Mouse (Mus musculus): ENCODE results near the gene Mgmt. TPM values are rescaled to one million over a fixed set of nuclear protein-coding genes. Genes with fewer than 3 reads are reported as not detected.

Gene Mgmt
- polyA plus RNA-seq, 1 experiment from 2014 or later, result 1.3 TPM

- WGBS, result 79% methylated on average over 5 of the region's 5 CpGs
- ATAC-seq (ENCODE audit: low FRiP score), result no peak
- H3K4me1 ChIP-seq, result no peaks in the 10 kb centered on the region
- H3K4me3 ChIP-seq (replicated peaks), result no peak overlapping the region
- H3K36me3 ChIP-seq, result no peaks in the 10 kb centered on the region
- no peak overlapping the region for H3K9ac ChIP-seq (replicated peaks)
- H3K4me2 ChIP-seq, result no peak overlapping the region
- H3K27ac ChIP-seq (replicated peaks), result no peak overlapping the region
- no peaks in the 10 kb centered on the region for H3K27me3 ChIP-seq (replicated peaks)
- H3K9me3 ChIP-seq (replicated peaks), result no peaks in the 10 kb centered on the region
Observed at GRCm38 (mm10) chr7:136943886-136944285, 49.5 kb downstream of the Mgmt start.

- ATAC-seq (ENCODE audit: low FRiP score), result no peak
- Histone ChIP-seq H3K27ac (replicated peaks) (no peak overlapping the region), H3K4me2 (no peak overlapping the region), H3K9me3 (replicated peaks) (no peaks in the 10 kb centered on the region), H3K4me3 (replicated peaks) (no peak overlapping the region), H3K27me3 (replicated peaks) (no peaks in the 10 kb centered on the region), H3K36me3 (no peaks in the 10 kb centered on the region), H3K9ac (replicated peaks) (no peak overlapping the region), H3K4me1 (no peaks in the 10 kb centered on the region)
- WGBS, result 83% methylated on average over 10 of the region's 10 CpGs
Observed at GRCm38 (mm10) chr7:136945697-136946096, 51.3 kb downstream of the Mgmt start.

- no peak overlapping the region for H3K4me2 ChIP-seq
- no peak for ATAC-seq (ENCODE audit: low FRiP score)
- 90% methylated on average over 9 of the region's 9 CpGs for WGBS
Observed at GRCm38 (mm10) chr7:136946131-136946530, 51.7 kb downstream of the Mgmt start.

GRCm38 (mm10) chr7:136948275-136948810, 53.9 kb downstream of the Mgmt start:
- 42% methylated on average over 6 of the region's 6 CpGs for WGBS
- Histone ChIP-seq H3K4me2 (no peak overlapping the region), H3K4me3 (replicated peaks) (no peak overlapping the region), H3K9me3 (replicated peaks) (no peaks in the 10 kb centered on the region), H3K27me3 (replicated peaks) (no peaks in the 10 kb centered on the region), H3K36me3 (no peaks in the 10 kb centered on the region), H3K4me1 (peaks cover 8% of the 10 kb centered on the region), H3K9ac (replicated peaks) (no peak overlapping the region), H3K27ac (replicated peaks) (no peak overlapping the region)
- no peak for ATAC-seq (ENCODE audit: low FRiP score)

More at GRCm38 (mm10) chr7:136946131-136946530, 51.7 kb downstream of the Mgmt start:
- Histone ChIP-seq H3K36me3 (no peaks in the 10 kb centered on the region), H3K9ac (replicated peaks) (no peak overlapping the region), H3K27ac (replicated peaks) (no peak overlapping the region), H3K4me1 (no peaks in the 10 kb centered on the region), H3K27me3 (replicated peaks) (no peaks in the 10 kb centered on the region), H3K9me3 (replicated peaks) (no peaks in the 10 kb centered on the region), H3K4me3 (replicated peaks) (no peak overlapping the region)

- Histone ChIP-seq H3K27me3 (replicated peaks) (no peaks in the 10 kb centered on the region), H3K36me3 (no peaks in the 10 kb centered on the region), H3K27ac (replicated peaks) (no peak overlapping the region; the same call in 1 of the 2 replicates), H3K9ac (replicated peaks) (no peak overlapping the region), H3K4me2 (no peak overlapping the region), H3K4me3 (replicated peaks) (no peak overlapping the region), H3K9me3 (replicated peaks) (no peaks in the 10 kb centered on the region), H3K4me1 (peaks cover 14% of the 10 kb centered on the region)
- 17% methylated on average over 7 of the region's 7 CpGs for WGBS
- ATAC-seq (ENCODE audit: low FRiP score), result no peak
Observed at GRCm38 (mm10) chr7:136952608-136953007, 58.2 kb downstream of the Mgmt start.

- H3K9me3 ChIP-seq (replicated peaks), result no peaks in the 10 kb centered on the region
- H3K9ac ChIP-seq (replicated peaks), result no peak overlapping the region
- no peaks in the 10 kb centered on the region for H3K27me3 ChIP-seq (replicated peaks)
- H3K27ac ChIP-seq (replicated peaks), result no peak overlapping the region
- 19% methylated on average over 3 of the region's 3 CpGs for WGBS
- no peak for ATAC-seq (ENCODE audit: low FRiP score)
- no peak overlapping the region for H3K4me3 ChIP-seq (replicated peaks)
- H3K4me1 ChIP-seq, result peaks cover 14% of the 10 kb centered on the region
- H3K4me2 ChIP-seq, result no peak overlapping the region
- no peaks in the 10 kb centered on the region for H3K36me3 ChIP-seq
Observed at GRCm38 (mm10) chr7:136953251-136953650, 58.8 kb downstream of the Mgmt start.

GRCm38 (mm10) chr7:136972361-136972760, 77.9 kb downstream of the Mgmt start:
- Histone ChIP-seq H3K9me3 (replicated peaks) (no peaks in the 10 kb centered on the region), H3K4me2 (no peak overlapping the region), H3K27ac (replicated peaks) (no peak overlapping the region), H3K4me3 (replicated peaks) (no peak overlapping the region), H3K9ac (replicated peaks) (no peak overlapping the region), H3K4me1 (0 out of 2 replicates have a peak, but pooled peaks cover 8% of the 10 kb centered on the region), H3K36me3 (no peaks in the 10 kb centered on the region), H3K27me3 (replicated peaks) (no peaks in the 10 kb centered on the region)
- 92% methylated on average over 7 of the region's 7 CpGs for WGBS
- no peak for ATAC-seq (ENCODE audit: low FRiP score)

- no peak overlapping the region for H3K4me3 ChIP-seq (replicated peaks)
- 0 out of 2 replicates have a peak, but pooled peaks cover 4% of the 10 kb centered on the region for H3K4me1 ChIP-seq
- WGBS, result 92% methylated on average over 5 of the region's 5 CpGs
- no peaks in the 10 kb centered on the region for H3K27me3 ChIP-seq (replicated peaks)
- ATAC-seq (ENCODE audit: low FRiP score), result no peak
- no peaks in the 10 kb centered on the region for H3K36me3 ChIP-seq
- no peak overlapping the region for H3K9ac ChIP-seq (replicated peaks)
- H3K4me2 ChIP-seq, result no peak overlapping the region
- H3K27ac ChIP-seq (replicated peaks), result no peak overlapping the region
- no peaks in the 10 kb centered on the region for H3K9me3 ChIP-seq (replicated peaks)
Observed at GRCm38 (mm10) chr7:136975001-136975400, 80.6 kb downstream of the Mgmt start.

- Histone ChIP-seq H3K4me1 (peaks cover 16% of the 10 kb centered on the region), H3K27me3 (replicated peaks) (0 out of 2 replicates have a peak, but pooled peaks cover 2% of the 10 kb centered on the region), H3K27ac (replicated peaks) (no peak overlapping the region), H3K36me3 (no peaks in the 10 kb centered on the region), H3K4me2 (no peak overlapping the region), H3K4me3 (replicated peaks) (no peak overlapping the region), H3K9ac (replicated peaks) (no peak overlapping the region), H3K9me3 (replicated peaks) (no peaks in the 10 kb centered on the region)
- WGBS, result 81% methylated on average over 15 of the region's 15 CpGs
- ATAC-seq (ENCODE audit: low FRiP score), result no peak
Observed at GRCm38 (mm10) chr7:136997456-136997855, 103.0 kb downstream of the Mgmt start.

- Histone ChIP-seq H3K36me3 (no peaks in the 10 kb centered on the region), H3K27me3 (replicated peaks) (no peaks in the 10 kb centered on the region), H3K4me1 (peaks cover 42% of the 10 kb centered on the region), H3K27ac (replicated peaks) (no peak overlapping the region), H3K9ac (replicated peaks) (no peak overlapping the region), H3K4me3 (replicated peaks) (no peak overlapping the region), H3K4me2 (no peak overlapping the region), H3K9me3 (replicated peaks) (no peaks in the 10 kb centered on the region)
- ATAC-seq (ENCODE audit: low FRiP score), result no peak
- 43% methylated on average over 11 of the region's 11 CpGs for WGBS
Observed at GRCm38 (mm10) chr7:137000703-137001102, 106.3 kb downstream of the Mgmt start.

GRCm38 (mm10) chr7:137001215-137001614, 106.8 kb downstream of the Mgmt start:
- Histone ChIP-seq H3K36me3 (no peaks in the 10 kb centered on the region), H3K4me3 (replicated peaks) (no peak overlapping the region), H3K27me3 (replicated peaks) (no peaks in the 10 kb centered on the region), H3K27ac (replicated peaks) (no peak overlapping the region), H3K9ac (replicated peaks) (no peak overlapping the region), H3K4me1 (peaks cover 44% of the 10 kb centered on the region), H3K9me3 (replicated peaks) (no peaks in the 10 kb centered on the region), H3K4me2 (no peak overlapping the region)
- ATAC-seq (ENCODE audit: low FRiP score), result no peak
- 43% methylated on average over 15 of the region's 15 CpGs for WGBS

GRCm38 (mm10) chr7:137001783-137002182, 107.4 kb downstream of the Mgmt start:
- 0 out of 2 replicates have a peak overlapping the region, but pooled peaks have one; percentile 9 for H3K27ac ChIP-seq (replicated peaks)

More at GRCm38 (mm10) chr7:137001783-137002182, 107.4 kb downstream of the Mgmt start:
- no peaks in the 10 kb centered on the region for H3K27me3 ChIP-seq (replicated peaks)
- H3K9ac ChIP-seq (replicated peaks), result no peak overlapping the region
- H3K4me1 ChIP-seq, result peaks cover 44% of the 10 kb centered on the region
- H3K4me3 ChIP-seq (replicated peaks), result no peak overlapping the region
- no peak for ATAC-seq (ENCODE audit: low FRiP score)
- no peaks in the 10 kb centered on the region for H3K36me3 ChIP-seq
- H3K4me2 ChIP-seq, result no peak overlapping the region
- H3K9me3 ChIP-seq (replicated peaks), result no peaks in the 10 kb centered on the region
- 28% methylated on average over 5 of the region's 5 CpGs for WGBS

All from neural tube, embryonic 15.5 days (tissue).